Mouse (Mus musculus): ENCODE measurements around the gene Mmp19. TPM values are rescaled to one million over a fixed set of nuclear protein-coding genes. Genes with fewer than 3 reads are reported as not detected.

Mmp19 gene
- polyA plus RNA-seq, 1 experiment from 2014 or later = 0.54 TPM

GRCm38 (mm10) chr10:128794391-128794790, 3.7 kb downstream of the Mmp19 start:
- WGBS = 92% methylated on average over 5 of the region's 5 CpGs
- no peak overlapping the region for H3K9ac ChIP-seq (replicated peaks; ENCODE audit: low read depth, low read length)
- no peak overlapping the region for H3K27ac ChIP-seq (ENCODE audit: low read length)
- H3K36me3 ChIP-seq (ENCODE audit: control insufficient read depth, insufficient read depth) = no peaks in the 10 kb centered on the region
- no peaks in the 10 kb centered on the region for H3K27me3 ChIP-seq (replicated peaks; ENCODE audit: control insufficient read depth, insufficient read depth, low read length)
- no peak overlapping the region for H3K4me3 ChIP-seq (replicated peaks; ENCODE audit: low read length)
- no peaks in the 10 kb centered on the region for H3K9me3 ChIP-seq (ENCODE audit: control insufficient read depth, low read length)
- ATAC-seq = no peak
- no peak overlapping the region for H3K4me2 ChIP-seq (ENCODE audit: low read length)
- no peaks in the 10 kb centered on the region for H3K4me1 ChIP-seq (replicated peaks; ENCODE audit: control insufficient read depth, insufficient read depth, low read length)

GRCm38 (mm10) chr10:128795581-128795980, 4.9 kb downstream of the Mmp19 start:
- H3K27ac ChIP-seq (ENCODE audit: low read length) = no peak overlapping the region
- no peak overlapping the region for H3K4me3 ChIP-seq (replicated peaks; ENCODE audit: low read length)
- ATAC-seq = no peak
- no peak overlapping the region for H3K9ac ChIP-seq (replicated peaks; ENCODE audit: low read depth, low read length)
- 91% methylated on average over 3 of the region's 3 CpGs for WGBS
- H3K4me1 ChIP-seq (replicated peaks; ENCODE audit: control insufficient read depth, insufficient read depth, low read length) = no peaks in the 10 kb centered on the region
- no peaks in the 10 kb centered on the region for H3K27me3 ChIP-seq (replicated peaks; ENCODE audit: control insufficient read depth, insufficient read depth, low read length)
- no peaks in the 10 kb centered on the region for H3K9me3 ChIP-seq (ENCODE audit: control insufficient read depth, low read length)
- no peak overlapping the region for H3K4me2 ChIP-seq (ENCODE audit: low read length)
- no peaks in the 10 kb centered on the region for H3K36me3 ChIP-seq (ENCODE audit: control insufficient read depth, insufficient read depth)

GRCm38 (mm10) chr10:128798676-128799075, 8.0 kb downstream of the Mmp19 start:
- Histone ChIP-seq H3K9ac (replicated peaks; ENCODE audit: low read depth, low read length) (no peak overlapping the region), H3K36me3 (ENCODE audit: control insufficient read depth, insufficient read depth) (no peaks in the 10 kb centered on the region)
- ATAC-seq = no peak

GRCm38 (mm10) chr10:128801981-128802495, 11.3 kb downstream of the Mmp19 start:
- no peak overlapping the region for H3K9ac ChIP-seq (replicated peaks; ENCODE audit: low read depth, low read length)
- no peak for ATAC-seq

More at GRCm38 (mm10) chr10:128798676-128799075, 8.0 kb downstream of the Mmp19 start:
- Histone ChIP-seq H3K4me2 (ENCODE audit: low read length) (no peak overlapping the region), H3K27ac (ENCODE audit: low read length) (no peak overlapping the region), H3K9me3 (ENCODE audit: control insufficient read depth, low read length) (no peaks in the 10 kb centered on the region), H3K4me1 (replicated peaks; ENCODE audit: control insufficient read depth, insufficient read depth, low read length) (peaks cover 11% of the 10 kb centered on the region), H3K27me3 (replicated peaks; ENCODE audit: control insufficient read depth, insufficient read depth, low read length) (no peaks in the 10 kb centered on the region), H3K4me3 (replicated peaks; ENCODE audit: low read length) (no peak overlapping the region)
- WGBS = 92% methylated on average over 8 of the region's 8 CpGs

GRCm38 (mm10) chr10:128802956-128803355, 12.2 kb downstream of the Mmp19 start:
- no peaks in the 10 kb centered on the region for H3K9me3 ChIP-seq (ENCODE audit: control insufficient read depth, low read length)
- no peak overlapping the region for H3K27ac ChIP-seq (ENCODE audit: low read length)
- no peaks in the 10 kb centered on the region for H3K27me3 ChIP-seq (replicated peaks; ENCODE audit: control insufficient read depth, insufficient read depth, low read length)
- peaks cover 35% of the 10 kb centered on the region for H3K4me1 ChIP-seq (replicated peaks; ENCODE audit: control insufficient read depth, insufficient read depth, low read length)
- no peaks in the 10 kb centered on the region for H3K36me3 ChIP-seq (ENCODE audit: control insufficient read depth, insufficient read depth)
- 62% methylated on average over 4 of the region's 4 CpGs for WGBS
- H3K4me2 ChIP-seq (ENCODE audit: low read length) = peak overlapping the region; percentile 87
- H3K4me3 ChIP-seq (replicated peaks; ENCODE audit: low read length) = no peak overlapping the region; the same call in 1 of the 2 replicates
- H3K9ac ChIP-seq (replicated peaks; ENCODE audit: low read depth, low read length) = peak overlapping the region; percentile 36; the same call in 1 of the 2 replicates
- ATAC-seq = no peak

More at GRCm38 (mm10) chr10:128801981-128802495, 11.3 kb downstream of the Mmp19 start:
- Histone ChIP-seq H3K4me3 (replicated peaks; ENCODE audit: low read length) (no peak overlapping the region), H3K27me3 (replicated peaks; ENCODE audit: control insufficient read depth, insufficient read depth, low read length) (no peaks in the 10 kb centered on the region), H3K27ac (ENCODE audit: low read length) (no peak overlapping the region), H3K4me2 (ENCODE audit: low read length) (no peak overlapping the region), H3K4me1 (replicated peaks; ENCODE audit: control insufficient read depth, insufficient read depth, low read length) (peaks cover 26% of the 10 kb centered on the region), H3K9me3 (ENCODE audit: control insufficient read depth, low read length) (no peaks in the 10 kb centered on the region), H3K36me3 (ENCODE audit: control insufficient read depth, insufficient read depth) (no peaks in the 10 kb centered on the region)
- 91% methylated on average over 16 of the region's 16 CpGs for WGBS

- ATAC-seq = no peak
- Histone ChIP-seq H3K27ac (ENCODE audit: low read length) (peak overlapping the region; percentile 98), H3K4me2 (ENCODE audit: low read length) (peak overlapping the region; percentile 87), H3K36me3 (ENCODE audit: control insufficient read depth, insufficient read depth) (no peaks in the 10 kb centered on the region), H3K9me3 (ENCODE audit: control insufficient read depth, low read length) (no peaks in the 10 kb centered on the region), H3K4me1 (replicated peaks; ENCODE audit: control insufficient read depth, insufficient read depth, low read length) (peaks cover 38% of the 10 kb centered on the region), H3K4me3 (replicated peaks; ENCODE audit: low read length) (peak overlapping the region; percentile 87), H3K9ac (replicated peaks; ENCODE audit: low read depth, low read length) (peak overlapping the region; percentile 85), H3K27me3 (replicated peaks; ENCODE audit: control insufficient read depth, insufficient read depth, low read length) (no peaks in the 10 kb centered on the region)
- WGBS = 11% methylated on average over 6 of the region's 6 CpGs
Measured at GRCm38 (mm10) chr10:128803361-128803760, 12.7 kb downstream of the Mmp19 start.

GRCm38 (mm10) chr10:128803771-128804270, 13.1 kb downstream of the Mmp19 start, which contains the start of gene Dnajc14:
TSS of gene Dnajc14 (plus strand) at chr10:128804062.
- under 1% methylated on average over 14 of the region's 14 CpGs for WGBS
- peak within 1 kb of the TSS; percentile 87 for H3K4me2 ChIP-seq (ENCODE audit: low read length)
- H3K9me3 ChIP-seq (ENCODE audit: control insufficient read depth, low read length) = no peaks in the 10 kb centered on the region
- ATAC-seq = peak; percentile 27
- H3K27me3 ChIP-seq (replicated peaks; ENCODE audit: control insufficient read depth, insufficient read depth, low read length) = no peaks in the 10 kb centered on the region
- H3K27ac ChIP-seq (ENCODE audit: low read length) = peak within 1 kb of the TSS; percentile 98
- peak within 1 kb of the TSS; percentile 85 for H3K9ac ChIP-seq (replicated peaks; ENCODE audit: low read depth, low read length)
- H3K36me3 ChIP-seq (ENCODE audit: control insufficient read depth, insufficient read depth) = no peaks in the 10 kb centered on the region
- H3K4me1 ChIP-seq (replicated peaks; ENCODE audit: control insufficient read depth, insufficient read depth, low read length) = peaks cover 43% of the 10 kb centered on the region
- peak within 1 kb of the TSS; percentile 87 for H3K4me3 ChIP-seq (replicated peaks; ENCODE audit: low read length)

- H3K4me3 ChIP-seq (replicated peaks; ENCODE audit: low read length) = peak within 1 kb of the TSS; percentile 87
- H3K27me3 ChIP-seq (replicated peaks; ENCODE audit: control insufficient read depth, insufficient read depth, low read length) = no peaks in the 10 kb centered on the region
- peak within 1 kb of the TSS; percentile 85 for H3K9ac ChIP-seq (replicated peaks; ENCODE audit: low read depth, low read length)
- H3K36me3 ChIP-seq (ENCODE audit: control insufficient read depth, insufficient read depth) = no peaks in the 10 kb centered on the region
- no peaks in the 10 kb centered on the region for H3K9me3 ChIP-seq (ENCODE audit: control insufficient read depth, low read length)
- peak within 1 kb of the TSS; percentile 98 for H3K27ac ChIP-seq (ENCODE audit: low read length)
- peak within 1 kb of the TSS; percentile 87 for H3K4me2 ChIP-seq (ENCODE audit: low read length)
- WGBS = under 1% methylated on average over 28 of the region's 28 CpGs
- peak; percentile 70 for ATAC-seq
- H3K4me1 ChIP-seq (replicated peaks; ENCODE audit: control insufficient read depth, insufficient read depth, low read length) = peaks cover 49% of the 10 kb centered on the region
Measured at GRCm38 (mm10) chr10:128804271-128805091, 13.8 kb downstream of the Mmp19 start, which contains the start of gene Tmem198b. TSS of gene Tmem198b (minus strand) at chr10:128804370.

Data from forebrain, embryonic 16.5 days (tissue).